Mouse (Mus musculus) lung, adult 2 months (tissue): ENCODE data around the gene Adgrd1. TPM values are rescaled to one million over a fixed set of nuclear protein-coding genes. Genes with fewer than 3 reads are reported as not detected.

Experiments used
- DNase-seq: peaks from one replicate; pipeline ENCODE4 v3.0.0; 2022
- H3K4me1 ChIP-seq: fragments of 200-500 bp; 2 replicates; pipeline ENCODE4 v1.6.1; 2011; ENCODE audit warnings: low read length; ENCODE audit not compliant: control insufficient read depth, insufficient read depth
- H3K4me3 ChIP-seq: fragments of 200-500 bp; replicated peaks from 2 replicates; pipeline ENCODE3; 2011; ENCODE audit warnings: low read depth, mild to moderate bottlenecking, control low read depth, low read length; ENCODE audit errors: extremely low read depth
- CTCF ChIP-seq: fragments of 200-500 bp; IDR thresholded peaks from 2 replicates; pipeline ENCODE4 v1.5.1; 2011; ENCODE audit warnings: mild to moderate bottlenecking, low read length, control low read depth; ENCODE audit not compliant: insufficient read depth
- POLR2A ChIP-seq: fragments of 200-500 bp; IDR thresholded peaks from 2 replicates; pipeline ENCODE4 v1.6.1; 2011; ENCODE audit warnings: low read depth, mild to moderate bottlenecking, control low read depth, low read length, borderline replicate concordance; ENCODE audit errors: extremely low read depth
- WGBS: fragments of 180-500 bp; shearing (Covaris S2); methylation state at CpG from one replicate; pipeline ENCODE4 v1.1.7; 2018; 5-methylcytosine and 5-hydroxymethylcytosine counted together
- polyA plus RNA-seq: library from polyadenylated mRNA; depleted of rRNA; stranded (reverse); fragments of >200 nt; gene quantifications from 2 replicates; pipeline ENCODE4 v1.2.3, GENCODE M21; 2012

Adgrd1 gene
- polyA plus RNA-seq, 1 experiment = 8.3 TPM

GRCm38 (mm10) chr5:129085153-129085552 is 11.4 kb upstream of the Adgrd1 start:
- no peak for DNase-seq
- WGBS = 93% methylated on average over 10 of the region's 10 CpGs
- Histone ChIP-seq H3K4me3 (no peak overlapping the region), H3K4me1 (no peaks in the 10 kb centered on the region)
- TF ChIP-seq CTCF (no peak), POLR2A (no peak)

- TF ChIP-seq CTCF (no peak), POLR2A (no peak)
- no peak for DNase-seq
- Histone ChIP-seq H3K4me1 (0 out of 2 replicates have a peak, but pooled peaks cover 3% of the 10 kb centered on the region), H3K4me3 (no peak overlapping the region)
- WGBS = 31% methylated on average over 10 of the region's 10 CpGs
Observed at GRCm38 (mm10) chr5:129092345-129093065, 4.0 kb upstream of the Adgrd1 start.

- DNase-seq = no peak
- WGBS = 47% methylated on average over 4 of the region's 4 CpGs
- TF ChIP-seq POLR2A (no peak), CTCF (no peak)
- H3K4me1 ChIP-seq = 0 out of 2 replicates have a peak, but pooled peaks cover 3% of the 10 kb centered on the region
- no peak overlapping the region for H3K4me3 ChIP-seq
Observed at GRCm38 (mm10) chr5:129093158-129093557, 3.4 kb upstream of the Adgrd1 start.

- TF ChIP-seq CTCF (no peak), POLR2A (no peak)
- DNase-seq = no peak
- WGBS = 78% methylated on average over 5 of the region's 5 CpGs
- Histone ChIP-seq H3K4me3 (no peak overlapping the region), H3K4me1 (0 out of 2 replicates have a peak, but pooled peaks cover 3% of the 10 kb centered on the region)
Observed at GRCm38 (mm10) chr5:129094236-129094635, 2.3 kb upstream of the Adgrd1 start.

GRCm38 (mm10) chr5:129104043-129104442 is 7.5 kb downstream of the Adgrd1 start:
- Histone ChIP-seq H3K4me3 (no peak overlapping the region), H3K4me1 (no peaks in the 10 kb centered on the region)
- TF ChIP-seq CTCF (no peak), POLR2A (no peak)
- DNase-seq = no peak
- WGBS = 62% methylated on average over 4 of the region's 4 CpGs

- Histone ChIP-seq H3K4me3 (no peak overlapping the region), H3K4me1 (no peaks in the 10 kb centered on the region)
- DNase-seq = no peak
- WGBS = 69% methylated on average over 8 of the region's 8 CpGs
- TF ChIP-seq POLR2A (no peak), CTCF (no peak)
Observed at GRCm38 (mm10) chr5:129111729-129112128, 15.2 kb downstream of the Adgrd1 start.

- TF ChIP-seq CTCF (no peak), POLR2A (no peak)
- WGBS = 63% methylated on average over 13 of the region's 13 CpGs
- H3K4me3 ChIP-seq = no peak overlapping the region
- no peak for DNase-seq
- H3K4me1 ChIP-seq = no peaks in the 10 kb centered on the region
Observed at GRCm38 (mm10) chr5:129113741-129114476, 17.4 kb downstream of the Adgrd1 start.

GRCm38 (mm10) chr5:129116299-129116698 is 19.7 kb downstream of the Adgrd1 start:
- no peaks in the 10 kb centered on the region for H3K4me1 ChIP-seq
- TF ChIP-seq POLR2A = no peak
- TF ChIP-seq CTCF = no peak
- no peak for DNase-seq
- 77% methylated on average over 8 of the region's 8 CpGs for WGBS
- H3K4me3 ChIP-seq = no peak overlapping the region

GRCm38 (mm10) chr5:129117593-129118113 is 21.1 kb downstream of the Adgrd1 start:
- no peak for TF ChIP-seq CTCF
- TF ChIP-seq POLR2A = no peak
- Histone ChIP-seq H3K4me3 (no peak overlapping the region), H3K4me1 (no peaks in the 10 kb centered on the region)
- WGBS = 74% methylated on average over 4 of the region's 4 CpGs
- no peak for DNase-seq

GRCm38 (mm10) chr5:129118523-129118922 is 22.0 kb downstream of the Adgrd1 start:
- DNase-seq = no peak
- Histone ChIP-seq H3K4me3 (no peak overlapping the region), H3K4me1 (no peaks in the 10 kb centered on the region)
- TF ChIP-seq POLR2A (no peak), CTCF (no peak)
- 49% methylated on average over 7 of the region's 7 CpGs for WGBS
